Mouse (Mus musculus): ENCODE measurements around the gene Tcirg1.

- TF ChIP-seq CTCF (IDR thresholded peaks at IDR 0.05; ENCODE audit: low read depth) (no peak), EP300 (IDR thresholded peaks at IDR 0.05; ENCODE audit: low read depth) (no peak)
These were observed 4.0 kb downstream of the Tcirg1 start for GRCm38 (mm10) chr19:3902966-3903365.

All from liver, embryonic 14.5 days (tissue).